Mouse (Mus musculus): ENCODE data around the gene Adora1. TPM values are rescaled to one million over a fixed set of nuclear protein-coding genes. Genes with fewer than 3 reads are reported as not detected.
A peak's percentile ranks its signal among the peaks of the same experiment; 100 is the strongest.

The Adora1 gene
- polyA plus RNA-seq, 1 experiment, result 6.2 TPM

- no peak for DNase-seq (ENCODE audit: low spot score)
These were observed 5.5 kb upstream of the Adora1 start for GRCm38 (mm10) chr1:134240701-134241100.

GRCm38 (mm10) chr1:134237438-134237837 is 2.2 kb upstream of the Adora1 start:
- no peak for DNase-seq (ENCODE audit: low spot score)

GRCm38 (mm10) chr1:134236142-134236541 is 911 bp upstream of the Adora1 start:
- no peak for DNase-seq (ENCODE audit: low spot score)

GRCm38 (mm10) chr1:134234455-134235390 is 508 bp downstream of the Adora1 start:
- DNase-seq (ENCODE audit: low spot score), result peak; percentile 45

- DNase-seq (ENCODE audit: low spot score), result no peak
These were observed 1.4 kb downstream of the Adora1 start for GRCm38 (mm10) chr1:134233681-134234454.

GRCm38 (mm10) chr1:134232778-134233531 is 2.3 kb downstream of the Adora1 start:
- DNase-seq (ENCODE audit: low spot score), result peak; percentile 57

GRCm38 (mm10) chr1:134232326-134232725 is 2.9 kb downstream of the Adora1 start:
- DNase-seq (ENCODE audit: low spot score), result no peak

- DNase-seq (ENCODE audit: low spot score), result no peak
These were observed 3.5 kb downstream of the Adora1 start for GRCm38 (mm10) chr1:134231681-134232080.

- DNase-seq (ENCODE audit: low spot score), result no peak
These were observed 4.0 kb downstream of the Adora1 start for GRCm38 (mm10) chr1:134231270-134231669.

- DNase-seq (ENCODE audit: low spot score), result no peak
These were observed 4.5 kb downstream of the Adora1 start for GRCm38 (mm10) chr1:134230638-134231228.

- DNase-seq (ENCODE audit: low spot score), result no peak
These were observed 5.2 kb downstream of the Adora1 start for GRCm38 (mm10) chr1:134229806-134230575.

- no peak for DNase-seq (ENCODE audit: low spot score)
These were observed 8.5 kb downstream of the Adora1 start for GRCm38 (mm10) chr1:134226739-134227138.

GRCm38 (mm10) chr1:134225375-134225774 is 9.9 kb downstream of the Adora1 start:
- DNase-seq (ENCODE audit: low spot score), result no peak

- DNase-seq (ENCODE audit: low spot score), result no peak
These were observed 10.5 kb downstream of the Adora1 start for GRCm38 (mm10) chr1:134224649-134225227.

GRCm38 (mm10) chr1:134222122-134223055 is 12.8 kb downstream of the Adora1 start:
- DNase-seq (ENCODE audit: low spot score), result no peak

GRCm38 (mm10) chr1:134221172-134221571 is 14.1 kb downstream of the Adora1 start:
- DNase-seq (ENCODE audit: low spot score), result no peak

GRCm38 (mm10) chr1:134219608-134220007 is 15.6 kb downstream of the Adora1 start:
- DNase-seq (ENCODE audit: low spot score), result no peak

- no peak for DNase-seq (ENCODE audit: low spot score)
These were observed 17.3 kb downstream of the Adora1 start for GRCm38 (mm10) chr1:134217942-134218341.

- no peak for DNase-seq (ENCODE audit: low spot score)
These were observed 18.2 kb downstream of the Adora1 start for GRCm38 (mm10) chr1:134217028-134217481.

Measured in urinary bladder, adult 2 months (tissue).